Mouse (Mus musculus) naive thymus-derived CD4-positive, alpha-beta T cell, adult 5 months (primary cell): ENCODE results near the gene Tnni3. TPM values are rescaled to one million over a fixed set of nuclear protein-coding genes. Genes with fewer than 3 reads are reported as not detected.

Experiments used
- polyA plus RNA-seq: library from polyadenylated mRNA; unstranded; fragments of 100-300 nt; shearing (Covaris generic); gene quantifications from one replicate; pipeline ENCODE4 v1.2.1, GENCODE M21; 2017

Tnni3 gene
- not detected for polyA plus RNA-seq

GRCm38 (mm10) chr7:4524212-4524922 is at the start of gene Tnni3:
Gene Tnni3, minus strand, starts transcription at chr7:4524229.

DNA sequence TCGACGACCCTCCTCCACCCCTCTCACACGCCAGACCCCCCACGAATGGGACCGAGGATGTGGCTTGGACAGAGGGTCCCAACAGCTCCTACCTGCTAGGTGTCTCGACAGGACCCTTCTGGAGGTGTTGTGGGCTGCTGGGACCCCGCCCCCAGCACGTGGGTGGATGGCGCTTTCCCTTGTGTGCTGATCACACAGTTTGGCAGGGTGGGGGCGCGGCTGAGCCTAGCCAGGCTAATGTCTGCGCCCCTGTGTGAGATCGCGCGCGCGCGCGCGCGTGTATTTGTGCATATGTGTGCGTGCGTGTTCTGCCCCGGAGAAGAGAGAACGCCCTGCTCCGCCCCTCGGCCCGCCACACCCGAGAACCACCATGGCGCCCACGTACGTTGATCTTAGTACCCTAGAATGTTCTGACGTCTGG is 23.2 kb upstream of the Tnni3 start, which contains the start of gene Syt5:
Gene Syt5, minus strand, starts transcription at position 321 of the 421 bp plus-strand sequence.

GRCm38 (mm10) chr7:4532005-4532729 is 8.1 kb upstream of the Tnni3 start, which contains the start of gene Dnaaf3:
Gene Dnaaf3, minus strand, starts transcription at chr7:4532453.

DNA sequence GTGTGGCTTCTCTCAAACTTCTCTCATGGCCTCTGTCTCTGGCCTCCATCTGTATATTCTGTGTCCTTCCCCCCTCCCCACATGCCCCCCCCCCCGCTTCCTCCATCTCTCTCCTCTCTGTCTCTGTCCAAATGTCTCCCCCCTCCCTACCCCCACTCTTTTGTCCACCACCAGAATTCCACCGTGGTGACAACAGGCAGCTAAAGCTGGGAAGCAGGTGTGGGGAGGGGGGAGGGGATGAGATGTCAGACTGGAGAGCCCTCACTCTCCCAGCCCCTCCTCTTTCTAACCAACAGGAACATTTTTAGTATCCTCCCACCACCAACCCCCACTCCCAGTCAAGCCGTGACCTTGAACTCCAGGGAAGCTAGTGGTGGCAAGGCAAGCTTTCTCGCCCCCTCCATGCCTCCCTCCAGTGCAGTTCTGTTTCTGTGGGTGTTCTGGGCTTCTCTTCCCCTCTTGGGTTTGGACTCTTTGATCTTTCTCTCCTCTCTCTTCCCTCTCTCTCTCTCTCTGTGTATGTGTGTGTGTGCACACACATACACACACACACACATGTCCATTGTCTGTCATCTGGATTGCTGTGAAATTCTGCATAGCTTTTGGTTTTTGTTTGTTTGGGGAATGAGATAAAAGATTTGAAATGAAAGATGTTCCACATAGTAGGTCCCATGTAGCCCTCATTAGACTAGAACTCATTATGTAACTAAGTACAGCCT is 7.5 kb downstream of the Tnni3 start, which contains the start of gene Tnnt1:
Gene Tnnt1, minus strand, starts transcription at position 51 of the 719 bp plus-strand sequence.

GRCm38 (mm10) chr7:4501558-4502397 is 22.3 kb downstream of the Tnni3 start, which contains the start of gene Ppp1r12c:
Gene Ppp1r12c, minus strand, starts transcription at chr7:4501680.

Other genes with a start within 250 kb of the Tnni3 start
- gene Ncr1, start 186.5 kb downstream of the Tnni3 start, polyA plus RNA-seq, result not detected
- gene Gp6, start 126.5 kb downstream of the Tnni3 start, polyA plus RNA-seq, result not detected
- 5.1 TPM for gene Rdh13, start 78.6 kb downstream of the Tnni3 start, polyA plus RNA-seq
- 11.5 TPM for gene Eps8l1, start 63.6 kb downstream of the Tnni3 start, polyA plus RNA-seq
- gene Ppp1r12c, start 22.5 kb downstream of the Tnni3 start, polyA plus RNA-seq, result 302 TPM
- gene Tnnt1, start 7.8 kb downstream of the Tnni3 start, polyA plus RNA-seq, result 6.2 TPM
- 0.17 TPM for gene Dnaaf3, start 8.2 kb upstream of the Tnni3 start, polyA plus RNA-seq
- gene Syt5, start 23.3 kb upstream of the Tnni3 start, polyA plus RNA-seq, result not detected
- not detected for gene Ptprh, start 79.8 kb upstream of the Tnni3 start, polyA plus RNA-seq
- 16.4 TPM for gene Tmem86b, start 107.2 kb upstream of the Tnni3 start, polyA plus RNA-seq
- 282 TPM for gene Ppp6r1, start 134.8 kb upstream of the Tnni3 start, polyA plus RNA-seq
- gene Hspbp1, start 160.8 kb upstream of the Tnni3 start, polyA plus RNA-seq, result 76.5 TPM
- gene Brsk1, start 166.4 kb upstream of the Tnni3 start, polyA plus RNA-seq, result not detected
- gene Tmem150b, start 201.0 kb upstream of the Tnni3 start, polyA plus RNA-seq, result not detected
- gene Kmt5c, start 215.9 kb upstream of the Tnni3 start, polyA plus RNA-seq, result 37.1 TPM
- 2.0 TPM for gene Cox6b2, start 228.9 kb upstream of the Tnni3 start, polyA plus RNA-seq
- gene Fam71e2, start 247.1 kb upstream of the Tnni3 start, polyA plus RNA-seq, result not detected